Mouse (Mus musculus) retina, postnatal 1 day (tissue): Measurements from ENCODE around the gene Adgrg5.

Experiments used
- DNase-seq: peaks from one replicate; pipeline ENCODE4 v3.0.0-alpha.2; 2012

Gene Adgrg5

GRCm38 (mm10) chr8:94923405-94923804 lies at the start of gene Adgrg5:
TSS of gene Adgrg5 (plus strand) at chr8:94923694.
- DNase-seq, result no peak

DNA sequence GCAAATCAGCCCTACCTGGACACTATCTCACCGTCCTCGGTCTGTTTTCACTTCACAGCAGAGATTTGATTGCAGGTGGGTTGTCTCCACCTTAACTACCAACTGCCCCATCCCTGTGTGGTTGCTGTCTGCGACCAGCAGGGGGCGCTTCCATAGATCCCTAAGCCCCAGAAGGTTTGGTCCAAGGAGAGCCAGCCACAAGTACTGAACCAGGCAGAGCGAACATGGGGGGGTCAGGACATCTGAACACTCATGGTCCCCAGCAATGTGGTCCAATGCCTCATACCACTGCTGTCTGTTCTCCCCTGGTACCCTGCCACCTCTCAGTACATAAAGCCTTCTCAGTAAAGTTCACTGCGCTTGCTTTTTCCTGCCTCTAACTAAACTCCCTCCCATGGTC lies 49.1 kb upstream of the Adgrg5 start:
- peak; percentile 78 for DNase-seq

DNA sequence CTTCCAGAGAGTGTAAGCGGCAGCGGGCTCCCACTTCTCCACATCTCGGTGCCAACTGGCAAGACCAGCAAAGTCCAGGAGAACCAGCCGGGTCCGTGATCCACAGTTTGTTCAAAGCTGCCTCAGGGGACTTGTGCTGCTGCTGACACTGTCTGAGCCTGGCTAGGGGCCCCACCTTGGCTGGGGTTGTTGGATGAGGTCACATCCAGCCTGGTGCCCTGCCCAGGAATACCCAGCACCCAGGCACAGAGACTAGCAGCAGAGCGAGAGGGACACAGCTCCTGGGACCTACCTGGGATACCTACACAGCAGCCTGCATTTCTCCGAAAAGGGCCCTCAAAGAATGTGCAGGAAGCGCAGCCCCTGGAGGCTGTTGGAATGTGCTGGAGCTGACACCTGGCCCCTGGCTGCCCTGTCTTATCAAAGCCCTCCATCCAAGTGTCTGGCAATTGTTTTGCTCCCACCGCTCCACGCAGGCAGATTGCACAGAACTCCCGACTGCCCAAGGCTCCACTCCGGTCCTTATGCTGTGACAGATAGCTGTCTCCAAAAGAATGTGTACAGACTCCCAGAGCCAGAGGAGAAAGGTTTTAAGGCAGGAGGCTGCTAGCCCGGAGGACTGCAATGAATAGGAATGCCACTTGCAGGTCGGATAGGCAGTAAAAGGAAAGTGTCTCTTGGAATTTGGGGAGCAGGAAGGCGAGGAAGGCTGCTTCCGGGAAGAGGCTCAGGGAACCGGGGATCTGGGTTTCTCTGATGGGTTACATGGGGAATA lies 48.2 kb upstream of the Adgrg5 start:
- DNase-seq, result peak; percentile 9

- no peak for DNase-seq
These were observed 47.7 kb upstream of the Adgrg5 start for GRCm38 (mm10) chr8:94875871-94876150.

DNA sequence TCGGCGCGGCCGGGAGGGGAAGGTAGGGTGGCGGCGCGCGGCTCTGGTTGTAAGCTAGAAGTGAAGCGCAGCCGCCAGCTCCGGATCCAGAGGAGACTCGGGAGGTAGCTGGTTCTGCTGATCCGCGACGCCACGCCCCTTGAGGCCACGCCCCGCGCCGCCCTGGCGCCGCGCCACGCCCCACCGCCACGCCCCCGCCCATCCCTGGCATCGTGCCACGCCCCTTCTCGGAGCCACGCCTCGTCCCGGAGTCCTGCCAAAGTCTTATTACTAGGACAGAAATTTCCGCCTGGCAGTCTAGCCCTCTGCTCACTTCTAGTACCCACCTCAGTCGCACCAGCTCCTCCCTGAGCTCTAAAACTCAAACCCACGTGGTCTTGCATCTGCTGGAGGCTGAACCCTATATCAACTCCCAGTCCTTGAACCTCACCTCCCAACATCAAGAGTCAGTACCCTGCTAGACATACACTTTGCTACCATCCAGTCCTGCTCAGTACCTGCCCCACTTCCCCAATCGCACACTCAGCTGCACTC lies 47.2 kb upstream of the Adgrg5 start, which contains the start of gene Dok4:
Gene Dok4, minus strand, starts transcription at position 134 of the 534 bp plus-strand sequence.
- peak; percentile 87 for DNase-seq

GRCm38 (mm10) chr8:94876820-94877219 lies 46.7 kb upstream of the Adgrg5 start:
- DNase-seq, result no peak

DNA sequence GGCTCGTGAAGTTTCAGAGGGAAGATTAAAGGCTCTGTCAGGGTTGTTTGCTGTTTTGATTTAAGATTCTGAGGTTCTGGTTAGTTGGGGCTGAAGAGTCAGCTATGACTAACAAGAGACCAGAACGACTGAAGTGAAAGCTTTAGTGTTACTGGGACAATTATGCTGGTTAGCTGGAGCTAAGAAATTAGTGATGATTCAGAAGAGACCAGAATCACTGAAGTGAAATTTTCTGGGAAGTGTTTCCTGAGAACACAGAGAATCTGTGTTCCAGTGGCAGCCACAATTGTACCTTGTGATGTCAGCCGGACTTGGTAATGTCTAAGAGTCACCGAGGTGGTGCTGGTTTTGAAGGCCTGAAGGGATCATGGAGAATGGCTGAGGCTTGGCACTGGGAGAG lies 42.8 kb upstream of the Adgrg5 start:
- DNase-seq, result no peak

- no peak for DNase-seq
These were observed 35.0 kb upstream of the Adgrg5 start for GRCm38 (mm10) chr8:94888383-94889036.

DNA sequence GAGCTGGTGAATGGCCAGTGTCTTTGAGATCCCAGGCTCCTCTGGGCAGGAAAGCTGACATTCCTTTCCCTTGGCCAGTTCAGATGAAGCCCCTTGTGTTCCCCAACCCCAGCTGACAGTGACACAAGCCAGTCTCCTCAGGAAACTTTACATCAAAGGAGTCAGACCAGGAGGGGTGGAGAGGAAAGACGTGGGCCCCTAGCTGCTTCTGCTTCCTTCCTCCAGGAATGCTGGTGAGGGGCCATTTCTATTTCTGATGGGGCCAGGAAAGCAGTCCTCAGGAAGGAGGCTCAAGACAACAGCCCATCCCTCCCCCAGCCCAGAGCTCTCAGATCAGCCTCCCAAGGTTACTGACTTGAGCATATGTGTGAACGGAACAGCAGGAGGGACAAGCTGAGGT lies 30.6 kb upstream of the Adgrg5 start:
- DNase-seq, result no peak

GRCm38 (mm10) chr8:94899262-94899661 lies 24.2 kb upstream of the Adgrg5 start:
- DNase-seq, result peak; percentile 48

- DNase-seq, result no peak
These were observed 22.9 kb upstream of the Adgrg5 start for GRCm38 (mm10) chr8:94900617-94901016.

DNA sequence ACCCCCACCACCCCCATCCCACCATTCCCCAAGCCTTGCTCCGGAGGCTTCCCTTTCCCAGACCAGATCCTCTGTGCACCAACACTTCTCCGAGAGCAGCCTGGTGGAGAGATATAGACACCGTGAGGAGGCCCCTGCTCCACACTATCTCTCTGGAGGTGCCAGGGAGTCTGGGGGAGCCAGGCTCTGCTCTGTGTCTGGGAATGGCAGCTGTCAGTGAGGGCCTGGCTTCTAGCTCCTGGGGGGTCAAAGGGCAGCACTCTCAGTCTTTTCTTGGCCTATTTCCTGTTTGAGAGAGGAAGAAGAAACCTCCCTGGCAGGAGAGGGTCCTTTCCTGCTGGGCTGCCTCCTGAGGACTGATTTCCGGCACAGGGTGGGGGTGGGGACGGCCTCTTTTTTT lies 22.5 kb upstream of the Adgrg5 start:
- DNase-seq, result peak; percentile 21

GRCm38 (mm10) chr8:94903709-94904108 lies 19.8 kb upstream of the Adgrg5 start:
- no peak for DNase-seq

DNA sequence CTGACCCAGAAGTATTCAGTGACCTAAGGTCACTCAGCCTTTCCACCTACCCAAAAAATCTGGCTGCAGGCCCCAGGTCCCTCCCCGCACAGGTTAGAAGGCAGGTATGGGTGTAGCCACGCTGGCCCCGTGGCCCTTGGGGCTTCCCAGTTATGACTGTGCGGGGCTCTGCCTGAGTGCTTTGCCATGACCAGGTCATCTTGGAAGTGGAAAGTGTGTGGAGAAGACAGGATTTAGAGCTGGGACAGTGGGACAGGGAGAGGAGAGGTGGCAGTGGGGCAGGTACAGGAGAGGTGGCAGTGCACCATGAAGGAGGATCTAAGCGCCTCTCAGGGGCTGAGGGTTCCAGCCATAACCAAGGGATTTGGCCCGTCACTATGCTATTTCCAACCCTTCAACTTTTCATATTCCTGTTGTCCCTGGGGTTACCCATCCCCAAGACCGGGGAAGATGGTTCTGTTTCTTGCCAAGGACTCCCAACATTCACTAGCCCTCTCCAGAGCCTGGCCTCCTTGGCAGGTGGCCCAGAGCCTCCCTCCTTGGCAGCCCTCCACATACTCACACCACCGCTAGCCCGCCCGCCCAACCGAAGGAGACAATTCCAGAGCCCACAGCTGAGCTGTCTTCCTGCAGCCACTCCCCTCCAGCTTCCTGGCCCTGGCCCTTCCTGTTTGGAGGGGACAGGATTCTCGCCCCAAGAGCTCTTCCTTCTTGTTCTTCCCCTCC lies 18.9 kb upstream of the Adgrg5 start:
- DNase-seq, result peak; percentile 64

DNA sequence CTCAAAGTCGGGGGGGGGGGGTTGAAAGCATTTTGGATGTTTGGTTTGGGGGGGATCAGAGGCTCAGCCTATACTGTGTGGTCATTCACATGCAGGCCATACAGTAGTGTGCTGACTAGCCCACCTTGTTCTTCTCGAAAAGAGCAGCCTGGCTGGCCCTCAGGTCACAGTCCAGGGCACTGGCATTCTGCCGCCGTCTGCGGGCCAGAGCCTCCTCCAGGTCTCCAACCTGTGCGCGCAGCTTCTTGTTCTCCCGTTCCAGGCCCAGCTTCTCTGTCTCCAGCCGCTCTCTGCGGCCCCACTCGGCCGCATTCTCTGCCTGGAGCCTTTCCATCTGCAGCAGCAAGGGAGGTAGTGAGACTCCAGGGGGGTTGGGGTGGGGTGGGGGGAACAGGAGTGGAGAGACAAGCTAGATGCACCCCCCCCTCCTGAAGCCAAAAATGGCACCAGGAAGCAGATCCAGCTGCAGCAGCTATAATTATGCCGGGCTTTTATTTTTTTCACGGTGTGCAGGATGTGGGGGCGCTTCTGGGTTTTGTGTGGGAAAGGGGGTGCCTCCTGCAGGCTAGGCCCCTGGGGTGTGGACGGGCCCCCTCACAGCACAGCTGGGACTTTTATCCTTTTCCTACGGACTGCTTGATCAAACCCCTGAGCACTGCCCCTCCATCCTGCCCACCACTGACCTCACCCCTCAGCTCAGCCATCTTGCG lies 15.7 kb upstream of the Adgrg5 start:
- no peak for DNase-seq

DNA sequence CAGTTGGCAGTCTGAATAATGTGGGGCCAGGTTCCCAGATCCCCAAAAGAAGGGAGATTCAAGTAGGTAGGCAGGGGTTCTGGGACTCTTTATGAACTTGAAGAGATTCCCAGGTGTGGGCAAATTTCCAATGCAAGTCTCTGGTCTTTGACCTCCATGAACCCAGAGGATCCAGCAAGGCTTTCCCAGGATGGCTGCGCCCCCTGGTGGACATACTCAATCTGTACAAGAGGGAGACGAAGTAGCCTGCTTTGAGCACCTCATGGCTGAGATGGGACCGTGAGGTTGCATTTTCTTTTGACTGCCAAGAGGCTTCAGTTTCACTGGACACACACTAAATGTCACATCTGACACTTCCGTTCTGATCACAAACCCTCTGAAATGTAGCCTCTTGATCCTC lies 14.6 kb upstream of the Adgrg5 start:
- DNase-seq, result peak; percentile 86

DNA sequence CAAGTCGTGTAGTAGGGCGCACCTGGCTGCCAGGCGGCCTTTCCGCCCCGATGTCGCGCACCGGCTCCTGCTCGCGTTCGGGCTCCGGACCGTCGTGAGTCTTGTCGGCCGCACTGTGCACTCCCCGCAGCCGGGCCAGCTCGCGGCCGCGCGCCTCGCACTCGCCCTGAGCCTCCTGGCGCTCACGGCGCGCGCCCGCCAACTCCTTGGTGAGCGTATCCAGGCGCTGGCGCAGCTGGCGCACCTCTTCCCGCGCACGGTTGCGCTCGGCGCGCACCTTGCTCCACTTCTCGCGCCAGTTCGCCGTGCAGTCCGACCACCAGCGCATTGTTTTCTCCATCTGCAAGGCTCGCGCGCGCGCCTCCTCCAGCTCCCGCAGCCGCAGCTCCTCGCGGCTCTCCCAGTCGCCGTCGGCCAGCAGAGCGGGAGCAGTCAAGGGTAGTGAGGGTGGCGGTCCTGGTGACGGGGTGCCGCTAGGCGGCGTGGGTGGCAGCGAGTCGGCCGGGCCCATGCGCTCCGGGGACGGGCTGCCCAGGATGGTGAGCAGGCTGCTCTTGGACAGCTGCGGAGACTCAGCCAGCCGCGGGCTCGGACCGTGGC lies 10.3 kb upstream of the Adgrg5 start:
- peak; percentile 88 for DNase-seq

- DNase-seq, result no peak
These were observed 9.2 kb upstream of the Adgrg5 start for GRCm38 (mm10) chr8:94914256-94914655.

DNA sequence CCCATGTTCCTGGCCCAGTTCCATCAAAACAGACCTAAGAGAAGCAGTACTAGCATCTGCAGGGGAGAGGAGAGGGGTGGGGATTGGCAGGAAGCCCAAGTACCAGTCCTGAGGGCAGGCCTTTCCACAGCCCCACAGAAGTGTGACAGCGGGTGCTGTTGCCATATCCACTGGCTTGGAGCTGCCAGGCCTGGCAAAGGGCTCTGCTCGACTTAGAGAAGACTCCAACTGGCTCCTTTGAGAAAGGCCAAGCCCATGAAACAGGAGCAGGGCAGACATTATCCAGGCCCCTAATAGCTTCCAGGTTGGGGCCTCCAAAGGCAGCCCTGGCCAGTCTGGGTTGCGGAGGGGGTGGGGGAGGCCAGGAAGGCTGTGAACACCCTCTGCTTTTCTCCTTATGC lies 8.8 kb upstream of the Adgrg5 start:
- peak; percentile 30 for DNase-seq

DNA sequence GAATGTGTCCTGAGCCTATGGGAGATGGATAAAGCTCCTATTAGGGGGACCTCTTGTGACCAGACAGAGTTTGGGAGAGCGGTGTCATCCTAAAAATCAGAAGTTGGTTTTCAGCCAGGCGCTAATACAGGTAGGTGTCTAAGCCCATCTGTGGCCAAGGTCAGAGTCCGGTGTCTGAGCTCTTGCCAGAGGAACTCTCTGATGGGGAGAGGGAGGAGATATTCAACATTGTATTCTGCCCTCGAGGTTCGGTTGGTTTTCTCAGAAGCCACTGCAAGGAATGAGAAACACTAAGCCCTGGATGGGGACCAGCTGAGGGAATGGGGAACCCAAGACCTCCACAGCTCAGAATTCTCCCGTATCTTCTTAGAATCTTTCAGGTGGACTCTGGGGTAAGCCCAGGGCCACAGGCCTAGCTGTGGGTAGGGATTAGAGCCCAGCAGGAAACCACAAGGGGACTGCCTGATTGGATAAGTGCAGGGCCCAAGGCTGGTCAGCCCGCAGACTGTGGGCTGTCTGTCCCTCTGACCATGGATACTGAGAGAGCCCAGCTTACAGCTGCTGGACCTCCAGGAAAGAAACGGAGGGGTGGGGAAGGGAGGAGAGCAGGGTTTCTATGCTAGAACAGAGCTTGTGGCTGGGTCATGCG lies 7.1 kb upstream of the Adgrg5 start:
- DNase-seq, result peak; percentile 22

DNA sequence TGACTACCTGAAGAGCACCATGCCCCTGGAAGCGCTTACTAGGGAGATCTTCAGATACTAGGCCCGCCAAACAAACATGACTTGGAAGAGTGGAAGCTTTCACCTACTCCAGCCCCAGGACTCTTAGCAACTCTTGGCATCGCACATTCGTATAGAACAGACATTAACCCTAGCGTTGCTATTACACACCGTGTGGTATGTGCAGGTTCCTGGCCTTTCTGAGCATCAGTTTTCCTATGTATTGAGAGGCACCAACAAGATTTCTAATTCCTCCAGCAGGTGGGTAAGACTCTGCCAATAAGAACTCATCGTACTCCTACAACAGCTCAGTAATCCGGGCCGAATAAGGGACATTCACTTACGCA lies 6.6 kb upstream of the Adgrg5 start:
- no peak for DNase-seq

- peak; percentile 96 for DNase-seq
These were observed 6.1 kb upstream of the Adgrg5 start for GRCm38 (mm10) chr8:94917352-94917751.
